Mouse (Mus musculus): ENCODE data around the gene Thap8. TPM values are rescaled to one million over a fixed set of nuclear protein-coding genes. Genes with fewer than 3 reads are reported as not detected.

The Thap8 gene
- polyA plus RNA-seq, 1 experiment from 2014 or later: 0.32 TPM

- Histone ChIP-seq H3K36me3 (ENCODE audit: control insufficient read depth, insufficient read depth, low read length) (peaks cover 32% of the 10 kb centered on the region), H3K9me3 (replicated peaks; ENCODE audit: control insufficient read depth, low read length) (no peaks in the 10 kb centered on the region), H3K4me3 (ENCODE audit: low read depth, low read length) (peak within 1 kb of the TSS; percentile 92), H3K27me3 (replicated peaks; ENCODE audit: control insufficient read depth, insufficient read depth, low read length) (no peaks in the 10 kb centered on the region), H3K4me2 (ENCODE audit: low read length) (peak within 1 kb of the TSS; percentile 87), H3K27ac (ENCODE audit: low read depth, low read length) (peak within 1 kb of the TSS; percentile 74), H3K4me1 (ENCODE audit: control insufficient read depth, insufficient read depth, low read length) (peaks cover 16% of the 10 kb centered on the region), H3K9ac (ENCODE audit: low read length) (peak within 1 kb of the TSS; percentile 98)
- WGBS: 6% methylated on average over 35 of the region's 35 CpGs
- peak; percentile 93 for DNase-seq (ENCODE audit: low spot score)
- peak; percentile 93 for ATAC-seq
Measured at GRCm38 (mm10) chr7:30291215-30292131, 11.6 kb downstream of the Thap8 start, which contains the start of gene Clip3. TSS of gene Clip3 (plus strand) at chr7:30291728.

DNA sequence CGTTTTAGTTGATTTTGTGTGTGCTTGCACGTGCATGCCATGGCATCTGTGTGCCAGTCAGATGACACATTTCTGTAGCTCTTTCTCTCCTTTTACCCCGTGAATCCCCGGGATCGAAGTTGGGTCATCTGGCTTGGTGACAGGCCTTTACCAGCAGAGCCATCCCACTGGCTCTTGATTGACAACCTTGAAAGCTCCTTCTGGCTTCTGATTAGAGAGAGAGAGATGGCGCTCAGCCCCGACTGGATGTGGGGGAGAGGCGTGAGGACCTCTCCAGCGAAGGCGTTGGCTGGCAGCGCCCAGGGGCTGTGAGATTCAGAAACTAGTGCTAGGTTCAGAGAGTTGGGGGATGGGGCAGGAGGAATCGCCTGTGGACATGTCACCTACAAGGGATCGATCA lies 13.9 kb downstream of the Thap8 start:
- Histone ChIP-seq H3K9me3 (replicated peaks; ENCODE audit: control insufficient read depth, low read length) (no peaks in the 10 kb centered on the region), H3K9ac (ENCODE audit: low read length) (no peak overlapping the region), H3K4me2 (ENCODE audit: low read length) (peak overlapping the region; percentile 25; the same call in 1 of the 2 replicates), H3K27me3 (replicated peaks; ENCODE audit: control insufficient read depth, insufficient read depth, low read length) (no peaks in the 10 kb centered on the region), H3K27ac (ENCODE audit: low read depth, low read length) (0 out of 2 replicates have a peak overlapping the region, but pooled peaks have one; percentile 9), H3K4me1 (ENCODE audit: control insufficient read depth, insufficient read depth, low read length) (peaks cover 16% of the 10 kb centered on the region), H3K36me3 (ENCODE audit: control insufficient read depth, insufficient read depth, low read length) (peaks cover 55% of the 10 kb centered on the region), H3K4me3 (ENCODE audit: low read depth, low read length) (no peak overlapping the region)
- ATAC-seq (no peak), DNase-seq (ENCODE audit: low spot score) (peak; percentile 33)
- WGBS: 65% methylated on average over 13 of the region's 13 CpGs

- no peak overlapping the region for H3K4me3 ChIP-seq (ENCODE audit: low read depth, low read length)
- H3K9me3 ChIP-seq (replicated peaks; ENCODE audit: control insufficient read depth, low read length): no peaks in the 10 kb centered on the region
- H3K27me3 ChIP-seq (replicated peaks; ENCODE audit: control insufficient read depth, insufficient read depth, low read length): no peaks in the 10 kb centered on the region
- H3K4me1 ChIP-seq (ENCODE audit: control insufficient read depth, insufficient read depth, low read length): peaks cover 16% of the 10 kb centered on the region
- H3K27ac ChIP-seq (ENCODE audit: low read depth, low read length): no peak overlapping the region
- DNase-seq (ENCODE audit: low spot score) (no peak), ATAC-seq (no peak)
- WGBS: 84% methylated on average over 5 of the region's 5 CpGs
- H3K9ac ChIP-seq (ENCODE audit: low read length): no peak overlapping the region
- H3K4me2 ChIP-seq (ENCODE audit: low read length): no peak overlapping the region
- peaks cover 60% of the 10 kb centered on the region for H3K36me3 ChIP-seq (ENCODE audit: control insufficient read depth, insufficient read depth, low read length)
Measured at GRCm38 (mm10) chr7:30294296-30294695, 14.4 kb downstream of the Thap8 start.

DNA sequence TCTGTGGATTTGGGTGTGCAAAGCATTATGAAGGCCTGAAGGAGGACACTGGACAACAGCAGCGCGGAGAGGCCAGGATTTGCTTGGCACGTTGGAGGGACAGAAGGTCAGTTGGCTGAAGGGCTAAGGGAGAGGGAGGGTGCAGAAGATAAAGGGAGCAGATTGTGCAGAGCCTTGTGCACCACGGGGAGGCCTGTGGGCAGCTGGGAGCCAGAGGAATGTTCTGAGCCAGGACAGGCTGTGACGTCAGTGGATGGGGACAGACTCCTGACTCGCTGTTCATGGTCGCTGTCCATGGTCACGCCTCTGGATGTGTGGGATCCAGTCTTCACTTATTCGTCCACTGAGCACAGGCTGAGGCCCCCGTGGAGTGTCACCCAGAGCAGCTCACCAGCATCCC lies 15.2 kb downstream of the Thap8 start:
- no peak overlapping the region for H3K9ac ChIP-seq (ENCODE audit: low read length)
- WGBS: 79% methylated on average over 10 of the region's 10 CpGs

DNA sequence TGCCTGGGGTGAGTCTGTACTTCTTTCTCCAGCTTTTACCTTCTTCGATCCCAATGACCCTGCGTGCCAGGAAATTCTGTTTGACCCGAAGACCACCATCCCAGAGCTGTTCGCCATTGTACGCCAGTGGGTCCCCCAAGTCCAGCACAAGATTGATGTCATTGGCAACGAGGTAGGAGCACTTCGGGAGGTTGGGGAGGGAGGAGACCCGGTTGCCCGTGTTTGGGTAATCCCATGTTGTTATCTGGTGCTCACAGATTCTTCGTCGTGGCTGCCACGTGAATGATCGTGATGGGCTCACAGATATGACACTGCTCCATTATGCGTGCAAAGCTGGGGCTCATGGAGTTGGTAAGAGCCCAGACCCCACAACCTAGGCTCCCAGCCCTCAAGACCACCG lies 16.9 kb downstream of the Thap8 start:
- Histone ChIP-seq H3K4me1 (ENCODE audit: control insufficient read depth, insufficient read depth, low read length) (peaks cover 13% of the 10 kb centered on the region), H3K36me3 (ENCODE audit: control insufficient read depth, insufficient read depth, low read length) (peaks cover 82% of the 10 kb centered on the region), H3K27ac (ENCODE audit: low read depth, low read length) (no peak overlapping the region), H3K9ac (ENCODE audit: low read length) (no peak overlapping the region), H3K9me3 (replicated peaks; ENCODE audit: control insufficient read depth, low read length) (no peaks in the 10 kb centered on the region), H3K4me3 (ENCODE audit: low read depth, low read length) (no peak overlapping the region), H3K27me3 (replicated peaks; ENCODE audit: control insufficient read depth, insufficient read depth, low read length) (no peaks in the 10 kb centered on the region), H3K4me2 (ENCODE audit: low read length) (no peak overlapping the region)
- ATAC-seq (no peak), DNase-seq (ENCODE audit: low spot score) (no peak)
- 95% methylated on average over 15 of the region's 15 CpGs for WGBS

More for the DNA sequence above, 15.2 kb downstream of the Thap8 start:
- Histone ChIP-seq H3K36me3 (ENCODE audit: control insufficient read depth, insufficient read depth, low read length) (peaks cover 68% of the 10 kb centered on the region), H3K4me2 (ENCODE audit: low read length) (no peak overlapping the region), H3K27me3 (replicated peaks; ENCODE audit: control insufficient read depth, insufficient read depth, low read length) (no peaks in the 10 kb centered on the region), H3K27ac (ENCODE audit: low read depth, low read length) (no peak overlapping the region), H3K9me3 (replicated peaks; ENCODE audit: control insufficient read depth, low read length) (no peaks in the 10 kb centered on the region), H3K4me3 (ENCODE audit: low read depth, low read length) (no peak overlapping the region), H3K4me1 (ENCODE audit: control insufficient read depth, insufficient read depth, low read length) (peaks cover 16% of the 10 kb centered on the region)
- no peak for ATAC-seq
- DNase-seq (ENCODE audit: low spot score): no peak

DNA sequence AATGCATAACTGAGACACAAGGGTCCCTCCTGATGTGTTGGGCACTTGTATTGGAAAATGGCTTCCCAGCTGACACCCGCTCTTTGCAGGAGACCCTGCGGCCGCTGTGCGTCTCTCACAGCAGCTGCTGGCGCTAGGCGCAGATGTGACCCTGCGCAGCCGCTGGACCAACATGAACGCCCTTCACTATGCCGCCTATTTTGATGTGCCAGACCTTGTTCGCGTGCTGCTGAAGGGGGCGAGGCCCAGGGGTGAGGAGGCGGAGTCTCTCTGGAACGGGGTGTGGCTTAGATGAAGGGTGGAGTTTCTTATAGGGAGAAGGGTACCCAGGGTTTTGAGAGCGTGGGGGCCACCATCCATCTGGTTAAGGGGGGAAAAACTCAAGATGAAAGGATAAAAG lies 17.4 kb downstream of the Thap8 start:
- no peaks in the 10 kb centered on the region for H3K9me3 ChIP-seq (replicated peaks; ENCODE audit: control insufficient read depth, low read length)
- no peak overlapping the region for H3K4me2 ChIP-seq (ENCODE audit: low read length)
- DNase-seq (ENCODE audit: low spot score): no peak
- 82% methylated on average over 16 of the region's 16 CpGs for WGBS
- no peaks in the 10 kb centered on the region for H3K27me3 ChIP-seq (replicated peaks; ENCODE audit: control insufficient read depth, insufficient read depth, low read length)
- H3K27ac ChIP-seq (ENCODE audit: low read depth, low read length): no peak overlapping the region
- peaks cover 11% of the 10 kb centered on the region for H3K4me1 ChIP-seq (ENCODE audit: control insufficient read depth, insufficient read depth, low read length)
- H3K36me3 ChIP-seq (ENCODE audit: control insufficient read depth, insufficient read depth, low read length): peaks cover 87% of the 10 kb centered on the region
- no peak overlapping the region for H3K9ac ChIP-seq (ENCODE audit: low read length)
- no peak for ATAC-seq
- no peak overlapping the region for H3K4me3 ChIP-seq (ENCODE audit: low read depth, low read length)

GRCm38 (mm10) chr7:30300914-30301313 lies 21.0 kb downstream of the Thap8 start:
- Histone ChIP-seq H3K9me3 (replicated peaks; ENCODE audit: control insufficient read depth, low read length) (no peaks in the 10 kb centered on the region), H3K36me3 (ENCODE audit: control insufficient read depth, insufficient read depth, low read length) (peaks cover 88% of the 10 kb centered on the region), H3K27me3 (replicated peaks; ENCODE audit: control insufficient read depth, insufficient read depth, low read length) (no peaks in the 10 kb centered on the region), H3K4me3 (ENCODE audit: low read depth, low read length) (no peak overlapping the region), H3K9ac (ENCODE audit: low read length) (no peak overlapping the region), H3K4me1 (ENCODE audit: control insufficient read depth, insufficient read depth, low read length) (no peaks in the 10 kb centered on the region), H3K4me2 (ENCODE audit: low read length) (no peak overlapping the region), H3K27ac (ENCODE audit: low read depth, low read length) (no peak overlapping the region)
- WGBS: 50% methylated on average over 3 of the region's 3 CpGs
- DNase-seq (ENCODE audit: low spot score) (peak; percentile 59), ATAC-seq (0 out of 2 replicates have a peak, but pooled peaks have one; percentile 16)

GRCm38 (mm10) chr7:30306083-30306779 lies 26.3 kb downstream of the Thap8 start:
- 95% methylated on average over 16 of the region's 16 CpGs for WGBS
- DNase-seq (ENCODE audit: low spot score) (peak; percentile 41), ATAC-seq (no peak)
- H3K27ac ChIP-seq (ENCODE audit: low read depth, low read length): no peak overlapping the region
- H3K4me1 ChIP-seq (ENCODE audit: control insufficient read depth, insufficient read depth, low read length): peaks cover 6% of the 10 kb centered on the region
- H3K36me3 ChIP-seq (ENCODE audit: control insufficient read depth, insufficient read depth, low read length): peaks cover 54% of the 10 kb centered on the region
- H3K4me2 ChIP-seq (ENCODE audit: low read length): no peak overlapping the region
- H3K9ac ChIP-seq (ENCODE audit: low read length): no peak overlapping the region
- H3K4me3 ChIP-seq (ENCODE audit: low read depth, low read length): no peak overlapping the region
- H3K27me3 ChIP-seq (replicated peaks; ENCODE audit: control insufficient read depth, insufficient read depth, low read length): no peaks in the 10 kb centered on the region
- H3K9me3 ChIP-seq (replicated peaks; ENCODE audit: control insufficient read depth, low read length): no peaks in the 10 kb centered on the region
